Mouse (Mus musculus): ENCODE measurements around the gene Rusc1. TPM values are rescaled to one million over a fixed set of nuclear protein-coding genes. Genes with fewer than 3 reads are reported as not detected.
A peak's percentile ranks its signal among the peaks of the same experiment; 100 is the strongest.

The Rusc1 gene
- polyA plus RNA-seq, 1 experiment from 2014 or later, result 7.5 TPM

GRCm38 (mm10) chr3:89092509-89093090 is 511 bp downstream of the Rusc1 start:
- 31% methylated on average over 11 of the region's 11 CpGs for WGBS
- Histone ChIP-seq H3K4me2 (ENCODE audit: low read length) (peak overlapping the region; percentile 52), H3K36me3 (ENCODE audit: control insufficient read depth, insufficient read depth, low read length) (peaks cover 32% of the 10 kb centered on the region), H3K4me3 (ENCODE audit: control insufficient read depth in 1 of 2, insufficient read depth in 1 of 2, low read depth in 1 of 2, low read length in 2 of 2) (peak overlapping the region; percentile 20 to 35; a peak in 3 of 4 replicates), H3K9ac (ENCODE audit: low read length) (peak overlapping the region; percentile 41; the same call in 1 of the 2 replicates), H3K27me3 (ENCODE audit: control insufficient read depth, insufficient read depth, low read length) (peaks cover 26% of the 10 kb centered on the region), H3K27ac (replicated peaks in 1 of 2; ENCODE audit: control insufficient read depth in 1 of 2, insufficient read depth in 1 of 2, low read depth in 2 of 2, low read length in 2 of 2) (no peak overlapping the region), H3K4me1 (ENCODE audit: control insufficient read depth in 2 of 2, insufficient read depth in 2 of 2, low read length in 2 of 2) (peaks cover 8 to 9% of the 10 kb centered on the region in 2 experiments; a peak in 3 of 4 replicates), H3K9me3 (ENCODE audit: control insufficient read depth, low read length) (no peaks in the 10 kb centered on the region)
- ATAC-seq (ENCODE audit: insufficient number of reproducible peaks, insufficient read depth, low FRiP score, low read depth), result no peak

GRCm38 (mm10) chr3:89091811-89092508 is 1.2 kb downstream of the Rusc1 start:
- Histone ChIP-seq H3K4me3 (ENCODE audit: control insufficient read depth in 1 of 2, insufficient read depth in 1 of 2, low read depth in 1 of 2, low read length in 2 of 2) (peak overlapping the region in 1 of 2 experiments; percentile 66; a peak in 3 of 4 replicates), H3K36me3 (ENCODE audit: control insufficient read depth, insufficient read depth, low read length) (peaks cover 26% of the 10 kb centered on the region), H3K9ac (ENCODE audit: low read length) (peak overlapping the region; percentile 74; the same call in 1 of the 2 replicates), H3K27ac (replicated peaks in 1 of 2; ENCODE audit: control insufficient read depth in 1 of 2, insufficient read depth in 1 of 2, low read depth in 2 of 2, low read length in 2 of 2) (no peak overlapping the region), H3K27me3 (ENCODE audit: control insufficient read depth, insufficient read depth, low read length) (peaks cover 26% of the 10 kb centered on the region), H3K9me3 (ENCODE audit: control insufficient read depth, low read length) (no peaks in the 10 kb centered on the region), H3K4me1 (ENCODE audit: control insufficient read depth in 2 of 2, insufficient read depth in 2 of 2, low read length in 2 of 2) (peaks cover 9 to 14% of the 10 kb centered on the region in 2 experiments; a peak in 3 of 4 replicates), H3K4me2 (ENCODE audit: low read length) (peak overlapping the region; percentile 98)
- no peak for ATAC-seq (ENCODE audit: insufficient number of reproducible peaks, insufficient read depth, low FRiP score, low read depth)
- 14% methylated on average over 20 of the region's 20 CpGs for WGBS

- H3K4me2 ChIP-seq (ENCODE audit: low read length), result peak overlapping the region; percentile 98
- peaks cover 26% of the 10 kb centered on the region for H3K27me3 ChIP-seq (ENCODE audit: control insufficient read depth, insufficient read depth, low read length)
- peaks cover 16% of the 10 kb centered on the region for H3K36me3 ChIP-seq (ENCODE audit: control insufficient read depth, insufficient read depth, low read length)
- H3K27ac ChIP-seq (replicated peaks in 1 of 2; ENCODE audit: control insufficient read depth in 1 of 2, insufficient read depth in 1 of 2, low read depth in 2 of 2, low read length in 2 of 2), result peak overlapping the region in 1 of 2 experiments; percentile 64; a peak in 2 of 4 replicates
- peak overlapping the region; percentile 74 for H3K9ac ChIP-seq (ENCODE audit: low read length)
- WGBS, result under 1% methylated on average over 71 of the region's 74 CpGs
- peak overlapping the region; percentile 45 to 66 for H3K4me3 ChIP-seq (ENCODE audit: control insufficient read depth in 1 of 2, insufficient read depth in 1 of 2, low read depth in 1 of 2, low read length in 2 of 2)
- H3K9me3 ChIP-seq (ENCODE audit: control insufficient read depth, low read length), result no peaks in the 10 kb centered on the region
- H3K4me1 ChIP-seq (ENCODE audit: control insufficient read depth in 2 of 2, insufficient read depth in 2 of 2, low read length in 2 of 2), result peaks cover 9 to 14% of the 10 kb centered on the region in 2 experiments; a peak in 3 of 4 replicates
- ATAC-seq (ENCODE audit: insufficient number of reproducible peaks, insufficient read depth, low FRiP score, low read depth), result peak; percentile 46
These were observed 2.1 kb downstream of the Rusc1 start for GRCm38 (mm10) chr3:89090694-89091655.

- 1% methylated on average over 39 of the region's 40 CpGs for WGBS
- Histone ChIP-seq H3K27me3 (ENCODE audit: control insufficient read depth, insufficient read depth, low read length) (peaks cover 26% of the 10 kb centered on the region), H3K9ac (ENCODE audit: low read length) (peak overlapping the region; percentile 74), H3K4me3 (ENCODE audit: control insufficient read depth in 1 of 2, insufficient read depth in 1 of 2, low read depth in 1 of 2, low read length in 2 of 2) (peak overlapping the region; percentile 45 to 66), H3K9me3 (ENCODE audit: control insufficient read depth, low read length) (no peaks in the 10 kb centered on the region), H3K36me3 (ENCODE audit: control insufficient read depth, insufficient read depth, low read length) (peaks cover 10% of the 10 kb centered on the region), H3K4me2 (ENCODE audit: low read length) (peak overlapping the region; percentile 98), H3K4me1 (ENCODE audit: control insufficient read depth in 2 of 2, insufficient read depth in 2 of 2, low read length in 2 of 2) (peaks cover 9 to 14% of the 10 kb centered on the region in 2 experiments; a peak in 3 of 4 replicates), H3K27ac (replicated peaks in 1 of 2; ENCODE audit: control insufficient read depth in 1 of 2, insufficient read depth in 1 of 2, low read depth in 2 of 2, low read length in 2 of 2) (peak overlapping the region in 1 of 2 experiments; percentile 64; a peak in 2 of 4 replicates)
- ATAC-seq (ENCODE audit: insufficient number of reproducible peaks, insufficient read depth, low FRiP score, low read depth), result peak; percentile 65
These were observed 3.1 kb downstream of the Rusc1 start for GRCm38 (mm10) chr3:89089882-89090591.

GRCm38 (mm10) chr3:89088974-89089373 is 4.1 kb downstream of the Rusc1 start:
- Histone ChIP-seq H3K9me3 (ENCODE audit: control insufficient read depth, low read length) (no peaks in the 10 kb centered on the region), H3K4me1 (ENCODE audit: control insufficient read depth in 2 of 2, insufficient read depth in 2 of 2, low read length in 2 of 2) (peaks cover 9 to 14% of the 10 kb centered on the region in 2 experiments; a peak in 3 of 4 replicates), H3K27ac (replicated peaks in 1 of 2; ENCODE audit: control insufficient read depth in 1 of 2, insufficient read depth in 1 of 2, low read depth in 2 of 2, low read length in 2 of 2) (no peak overlapping the region), H3K4me3 (ENCODE audit: control insufficient read depth in 1 of 2, insufficient read depth in 1 of 2, low read depth in 1 of 2, low read length in 2 of 2) (peak overlapping the region; percentile 45 to 66; a peak in 3 of 4 replicates), H3K4me2 (ENCODE audit: low read length) (peak overlapping the region; percentile 98), H3K36me3 (ENCODE audit: control insufficient read depth, insufficient read depth, low read length) (0 out of 2 replicates have a peak, but pooled peaks cover 10% of the 10 kb centered on the region), H3K27me3 (ENCODE audit: control insufficient read depth, insufficient read depth, low read length) (peaks cover 26% of the 10 kb centered on the region), H3K9ac (ENCODE audit: low read length) (peak overlapping the region; percentile 74; the same call in 1 of the 2 replicates)
- 52% methylated on average over 14 of the region's 14 CpGs for WGBS
- ATAC-seq (ENCODE audit: insufficient number of reproducible peaks, insufficient read depth, low FRiP score, low read depth), result no peak

- Histone ChIP-seq H3K4me3 (ENCODE audit: control insufficient read depth in 1 of 2, insufficient read depth in 1 of 2, low read depth in 1 of 2, low read length in 2 of 2) (peak overlapping the region; percentile 10 to 15; a peak in 2 of 4 replicates), H3K27ac (replicated peaks in 1 of 2; ENCODE audit: control insufficient read depth in 1 of 2, insufficient read depth in 1 of 2, low read depth in 2 of 2, low read length in 2 of 2) (no peak overlapping the region), H3K4me1 (ENCODE audit: control insufficient read depth in 2 of 2, insufficient read depth in 2 of 2, low read length in 2 of 2) (peaks cover 9 to 14% of the 10 kb centered on the region in 2 experiments; a peak in 3 of 4 replicates), H3K36me3 (ENCODE audit: control insufficient read depth, insufficient read depth, low read length) (0 out of 2 replicates have a peak, but pooled peaks cover 10% of the 10 kb centered on the region), H3K9ac (ENCODE audit: low read length) (no peak overlapping the region; the same call in 1 of the 2 replicates), H3K9me3 (ENCODE audit: control insufficient read depth, low read length) (no peaks in the 10 kb centered on the region), H3K4me2 (ENCODE audit: low read length) (peak overlapping the region; percentile 50), H3K27me3 (ENCODE audit: control insufficient read depth, insufficient read depth, low read length) (peaks cover 23% of the 10 kb centered on the region)
- WGBS, result 23% methylated on average over 21 of the region's 21 CpGs
- ATAC-seq (ENCODE audit: insufficient number of reproducible peaks, insufficient read depth, low FRiP score, low read depth), result no peak
These were observed 5.6 kb downstream of the Rusc1 start for GRCm38 (mm10) chr3:89087338-89088110.
